Mouse (Mus musculus) olfactory bulb, adult 2 months (tissue): ENCODE results near the gene Ccnk. TPM values are rescaled to one million over a fixed set of nuclear protein-coding genes. Genes with fewer than 3 reads are reported as not detected.

Source experiments
- H3K27ac ChIP-seq: fragments of 200-500 bp; 2 replicates; pipeline ENCODE4 v1.5.1; 2012; ENCODE audit warnings: low read depth, low read length; ENCODE audit not compliant: insufficient read depth
- H3K4me1 ChIP-seq: fragments of 200-500 bp; 2 replicates; pipeline ENCODE4 v1.6.1; 2012; ENCODE audit warnings: low read length; ENCODE audit not compliant: control insufficient read depth, insufficient read depth
- H3K4me3 ChIP-seq: fragments of 200-500 bp; 2 replicates; pipeline ENCODE4 v1.5.1; 2012; ENCODE audit warnings: mild to moderate bottlenecking, low read depth, low read length, moderate library complexity; ENCODE audit not compliant: insufficient read depth
- CTCF ChIP-seq: fragments of 200-500 bp; IDR thresholded peaks from 2 replicates; pipeline ENCODE4 v1.5.1; 2012; ENCODE audit warnings: low read depth, mild to moderate bottlenecking, low read length, moderate library complexity; ENCODE audit not compliant: insufficient read depth
- POLR2A ChIP-seq: fragments of 200-500 bp; IDR thresholded peaks from 2 replicates; pipeline ENCODE4 v1.6.1; 2012; ENCODE audit warnings: mild to moderate bottlenecking, low read depth, low read length, moderate library complexity; ENCODE audit not compliant: insufficient read depth
- WGBS: fragments of 180-500 bp; shearing (Covaris S2); methylation state at CpG from one replicate; pipeline ENCODE4 v1.1.7; 2018; 5-methylcytosine and 5-hydroxymethylcytosine counted together
- polyA plus RNA-seq: library from polyadenylated mRNA; stranded (reverse); fragments of >200 nt; gene quantifications from 2 replicates; pipeline ENCODE4 v1.2.4, GENCODE M21; 2012; ENCODE audit warnings: low replicate concordance; ENCODE audit not compliant: missing spikeins, insufficient read depth, insufficient read length

Gene Ccnk
- polyA plus RNA-seq, 1 experiment, result not detected

DNA sequence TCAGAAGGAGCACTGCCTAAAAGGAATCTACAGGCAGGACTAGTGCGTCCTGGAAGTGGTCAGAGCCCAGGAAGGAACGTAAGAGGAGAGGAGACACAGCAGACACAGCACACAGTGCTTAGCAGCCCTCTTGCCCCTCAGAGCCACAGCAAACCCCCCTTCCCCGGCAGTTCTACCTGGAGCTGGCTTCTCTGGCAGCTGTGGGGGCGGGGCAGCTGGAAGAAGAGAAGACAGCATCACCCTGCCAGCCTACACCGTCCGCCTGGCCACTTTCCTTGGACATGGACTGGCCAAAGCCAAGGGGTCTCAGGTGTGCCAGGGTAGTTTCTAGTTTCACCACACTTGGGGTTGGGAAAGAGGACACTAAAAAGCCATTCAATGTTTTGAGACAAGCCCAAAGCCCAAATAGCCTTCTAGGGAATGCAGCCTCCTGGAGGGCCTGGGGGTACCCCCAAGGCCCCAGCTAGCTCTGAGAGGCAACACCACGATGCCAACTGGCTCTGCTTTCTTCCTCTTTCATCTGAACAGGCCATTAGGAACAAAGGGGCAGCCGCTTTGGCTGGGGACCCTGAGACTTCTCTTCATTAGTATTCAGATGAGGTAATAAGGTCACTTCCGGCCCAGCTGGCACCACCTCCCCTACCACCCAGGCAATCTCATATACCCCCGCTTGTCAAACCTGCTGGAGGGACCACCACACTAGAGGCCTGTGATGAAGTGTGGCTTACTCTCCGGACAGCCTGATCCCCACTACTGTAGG is 37.4 kb downstream of the Ccnk start:
- WGBS, result 59% methylated on average over 11 of the region's 11 CpGs

DNA sequence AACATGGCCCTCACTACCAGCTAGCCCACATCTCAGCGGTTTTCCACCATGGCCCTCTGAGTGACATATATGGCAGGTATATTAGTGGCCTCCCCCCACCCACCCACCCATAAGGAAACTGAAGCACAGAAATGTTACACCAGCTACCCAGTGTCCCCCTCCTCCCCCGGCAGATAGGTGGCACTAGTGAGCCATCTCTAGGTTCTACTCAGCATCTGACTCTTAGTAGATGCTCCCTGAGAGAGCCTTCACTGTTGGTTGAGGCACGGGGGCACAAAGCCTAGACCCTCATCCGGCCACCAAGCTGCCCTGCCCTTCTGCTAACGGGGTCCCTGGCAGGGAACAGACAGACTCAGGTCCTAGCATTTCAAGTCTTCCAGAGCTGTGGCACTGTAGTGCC is 38.2 kb downstream of the Ccnk start:
- TF ChIP-seq POLR2A (no peak), CTCF (peak; percentile 40; the same call in 1 of the 2 replicates)
- H3K4me3 ChIP-seq, result no peak overlapping the region
- H3K27ac ChIP-seq, result no peak overlapping the region
- WGBS, result 48% methylated on average over 5 of the region's 5 CpGs
- H3K4me1 ChIP-seq, result peaks cover 85% of the 10 kb centered on the region

More for the DNA sequence above, 37.4 kb downstream of the Ccnk start:
- TF ChIP-seq POLR2A (no peak), CTCF (no peak)
- H3K27ac ChIP-seq, result no peak overlapping the region
- peaks cover 89% of the 10 kb centered on the region for H3K4me1 ChIP-seq
- no peak overlapping the region for H3K4me3 ChIP-seq

DNA sequence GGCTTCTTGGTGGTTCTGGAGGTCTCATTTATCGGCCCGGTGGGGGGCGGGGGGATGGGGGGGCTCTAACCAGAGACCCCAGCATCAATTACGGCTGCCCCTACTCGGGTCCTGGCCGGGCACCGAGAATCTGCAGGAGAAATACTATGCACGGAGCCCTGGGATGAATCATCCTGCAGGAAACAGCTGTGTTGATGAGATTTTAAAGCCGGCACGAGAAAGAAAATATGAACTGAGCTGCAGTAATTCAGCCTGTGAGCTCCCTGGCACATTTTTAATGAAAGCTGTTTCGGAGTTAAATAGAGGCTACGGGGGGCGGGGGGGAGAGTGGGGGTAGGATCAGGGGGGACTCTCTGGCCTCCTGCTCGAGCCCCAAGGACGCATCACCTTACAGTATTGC is 39.8 kb downstream of the Ccnk start:
- WGBS, result 30% methylated on average over 15 of the region's 15 CpGs
- no peak overlapping the region for H3K4me3 ChIP-seq
- no peak overlapping the region for H3K27ac ChIP-seq
- TF ChIP-seq CTCF (no peak), POLR2A (no peak)
- H3K4me1 ChIP-seq, result peaks cover 84% of the 10 kb centered on the region

DNA sequence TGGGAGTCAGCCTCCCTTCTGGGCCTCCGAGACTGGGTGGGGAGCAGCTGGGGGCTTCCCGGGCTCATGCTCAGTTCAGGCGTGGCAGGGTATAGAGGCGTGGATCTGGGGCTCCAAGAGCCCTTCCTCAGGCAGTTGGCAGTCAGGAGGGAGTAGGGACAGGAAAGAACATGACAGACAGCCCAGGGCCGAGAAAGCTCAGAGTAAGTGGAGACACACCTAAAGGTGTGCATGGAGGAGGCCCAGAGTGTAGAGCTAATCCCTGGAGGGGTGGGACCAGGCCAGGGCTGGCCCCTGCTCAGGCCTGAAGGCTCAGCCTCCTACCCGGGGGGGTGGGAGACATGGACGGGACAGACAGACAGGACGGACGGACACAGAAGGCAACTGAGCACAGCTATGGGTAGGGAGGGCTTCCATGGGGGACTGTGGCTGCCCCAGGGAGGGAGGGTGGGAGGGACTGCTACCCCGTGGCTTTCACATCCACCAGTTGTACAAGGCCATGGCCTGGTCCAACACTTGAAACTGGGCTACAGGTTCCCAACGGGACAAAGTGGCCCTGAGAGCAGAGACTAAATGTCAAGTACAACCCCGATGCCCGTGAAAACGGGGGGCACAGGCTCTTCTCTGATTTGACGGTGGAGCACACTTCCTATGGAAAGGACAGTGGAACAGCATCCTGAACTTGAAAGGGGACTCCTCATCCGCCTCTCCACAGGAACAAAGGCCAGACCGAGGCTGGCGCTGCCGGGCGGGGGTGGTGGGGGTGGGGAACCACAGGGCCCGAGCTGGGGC is 40.6 kb downstream of the Ccnk start:
- WGBS, result 67% methylated on average over 21 of the region's 21 CpGs
- no peak overlapping the region for H3K27ac ChIP-seq
- no peak overlapping the region for H3K4me3 ChIP-seq
- H3K4me1 ChIP-seq, result peaks cover 83% of the 10 kb centered on the region
- TF ChIP-seq POLR2A (no peak), CTCF (no peak)

DNA sequence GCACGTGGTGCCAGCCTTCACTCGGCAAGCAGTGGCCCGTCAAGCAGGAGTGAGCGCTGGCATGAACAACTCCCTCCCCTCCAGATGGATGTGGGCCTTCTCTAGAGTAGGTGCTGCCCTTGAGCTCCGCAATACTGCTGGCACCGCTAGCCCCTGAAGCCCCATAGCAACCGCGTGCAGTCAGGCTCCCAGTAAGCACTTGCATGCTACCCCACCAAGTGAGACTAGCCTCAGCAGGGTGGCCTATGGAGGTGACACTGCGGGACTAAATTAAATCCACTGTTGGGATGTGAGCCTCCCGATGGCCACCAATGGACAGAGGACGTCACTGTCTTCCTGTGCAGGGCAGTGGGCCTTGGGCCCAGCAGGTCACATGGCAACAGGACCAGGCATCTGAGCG is 41.2 kb downstream of the Ccnk start:
- Histone ChIP-seq H3K4me3 (no peak overlapping the region), H3K27ac (no peak overlapping the region), H3K4me1 (peaks cover 85% of the 10 kb centered on the region)
- WGBS, result 60% methylated on average over 12 of the region's 12 CpGs
- no peak for TF ChIP-seq CTCF

DNA sequence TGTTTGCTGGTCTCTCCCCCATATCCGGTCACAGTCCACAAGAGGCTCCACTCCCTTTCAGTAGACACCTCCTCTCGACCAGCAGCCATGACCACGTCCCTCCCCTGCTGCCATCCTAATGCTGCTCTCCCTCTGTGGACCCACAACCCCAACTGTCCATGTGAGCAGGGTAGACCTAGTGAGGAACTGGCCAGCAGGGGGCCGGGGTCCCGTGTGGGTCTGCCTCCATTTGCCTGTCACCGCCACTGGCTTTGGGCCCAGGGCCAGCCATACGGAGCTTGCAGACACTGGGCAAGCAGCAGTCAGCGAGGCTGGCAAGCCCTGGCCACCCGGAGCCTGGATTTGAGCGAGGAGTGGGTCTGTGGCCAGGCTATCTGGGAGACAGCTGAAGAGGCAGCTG is 41.8 kb downstream of the Ccnk start:
- H3K27ac ChIP-seq, result no peak overlapping the region
- no peak overlapping the region for H3K4me3 ChIP-seq
- H3K4me1 ChIP-seq, result peaks cover 88% of the 10 kb centered on the region
- 50% methylated on average over 10 of the region's 10 CpGs for WGBS
- TF ChIP-seq CTCF, result no peak
- TF ChIP-seq POLR2A, result no peak

DNA sequence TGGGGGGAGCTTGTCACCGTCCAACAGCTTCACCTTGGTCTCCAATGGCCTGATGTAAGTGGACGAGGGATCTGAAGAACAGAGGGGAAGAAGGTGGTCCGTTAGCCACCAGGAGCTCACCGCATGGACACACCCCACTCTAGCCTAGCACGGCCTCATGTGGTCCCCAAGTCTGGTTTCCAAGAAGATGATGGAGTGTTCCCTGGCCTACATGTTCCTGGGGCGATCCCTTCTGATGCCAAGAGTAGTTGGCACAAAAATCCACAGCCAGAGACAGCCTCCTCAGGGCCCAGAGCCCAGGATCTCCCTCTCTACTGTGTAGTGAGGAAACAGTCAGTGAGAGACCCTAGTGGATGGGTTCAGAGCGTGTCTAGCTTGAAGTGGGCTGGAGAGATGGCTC is 42.3 kb downstream of the Ccnk start:
- H3K27ac ChIP-seq, result no peak overlapping the region
- H3K4me3 ChIP-seq, result no peak overlapping the region
- WGBS, result 87% methylated on average over 7 of the region's 7 CpGs
- H3K4me1 ChIP-seq, result peaks cover 88% of the 10 kb centered on the region
- no peak for TF ChIP-seq POLR2A
- no peak for TF ChIP-seq CTCF

DNA sequence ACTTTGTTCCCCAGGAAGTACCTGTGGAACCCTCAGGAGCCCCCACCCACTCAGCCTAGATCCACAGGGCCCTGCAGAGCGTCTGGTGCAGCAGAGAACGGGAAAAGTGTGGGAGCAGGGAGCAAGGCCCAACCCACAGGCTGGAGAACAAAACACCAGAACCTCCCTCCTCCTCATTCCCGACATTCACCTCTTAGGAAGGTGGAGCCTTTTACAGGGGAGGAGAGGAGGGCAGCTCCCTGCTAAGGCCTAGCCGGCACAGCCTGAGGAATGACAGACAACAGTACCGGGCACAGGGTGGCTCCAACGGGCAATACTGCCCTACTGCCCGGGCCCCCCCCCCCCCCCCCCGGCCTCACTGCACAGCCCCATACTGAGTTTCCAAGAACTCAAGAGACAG is 44.0 kb downstream of the Ccnk start:
- H3K4me1 ChIP-seq, result peaks cover 76% of the 10 kb centered on the region
- H3K4me3 ChIP-seq, result no peak overlapping the region
- H3K27ac ChIP-seq, result no peak overlapping the region
- TF ChIP-seq POLR2A (no peak), CTCF (no peak)
- 49% methylated on average over 8 of the region's 8 CpGs for WGBS

DNA sequence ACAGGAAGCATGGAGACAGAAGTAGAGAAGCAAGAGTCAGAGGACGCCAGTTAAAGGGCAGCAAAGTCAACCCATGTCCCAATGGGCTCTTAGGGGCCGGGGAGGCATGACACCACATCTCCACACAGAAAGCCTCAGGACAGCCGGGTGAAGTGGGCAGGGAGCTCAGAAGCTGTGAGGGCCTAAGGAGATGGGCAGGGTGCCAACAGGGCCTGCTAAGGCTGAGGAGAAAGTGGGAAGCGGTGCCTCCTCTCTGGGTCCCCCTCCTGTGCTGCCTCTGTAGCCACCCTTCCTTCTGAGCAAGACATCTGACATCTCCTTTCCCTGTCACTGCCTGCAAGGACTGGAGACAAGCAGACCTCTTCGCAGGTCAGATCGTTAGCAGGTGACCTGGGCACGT is 46.4 kb downstream of the Ccnk start:
- no peak for TF ChIP-seq POLR2A
- TF ChIP-seq CTCF, result no peak
- Histone ChIP-seq H3K4me1 (peaks cover 56% of the 10 kb centered on the region), H3K4me3 (no peak overlapping the region), H3K27ac (no peak overlapping the region)
- 79% methylated on average over 7 of the region's 7 CpGs for WGBS
